Mouse (Mus musculus) ES-E14 (cell line): ENCODE measurements around the gene Speer4c.
"Not testable (repeated sequence)": the region's sequence is repeated elsewhere in the genome, so short reads cannot be mapped to it uniquely, and the experiment has no call there.

Experiments
- CHD2 ChIP-seq: IDR thresholded peaks from 2 replicates; pipeline ENCODE4 v1.6.1; 2014; ENCODE audit warnings: mild to moderate bottlenecking, low read depth, low read length, inconsistent platforms
- MAFK ChIP-seq: IDR thresholded peaks from 2 replicates; pipeline ENCODE4 v1.6.1; 2014; ENCODE audit warnings: mild to moderate bottlenecking, low read depth, low read length, inconsistent platforms; ENCODE audit not compliant: insufficient read depth
- ZNF384 ChIP-seq: IDR thresholded peaks from 2 replicates; pipeline ENCODE4 v1.6.1; 2012; ENCODE audit warnings: low read depth, low read length, inconsistent platforms

GRCm38 (mm10) chr5:15691849-15692248 is 22.2 kb downstream of the Speer4c start:
- TF ChIP-seq ZNF384, MAFK, CHD2: not testable (repeated sequence)
